Mouse (Mus musculus): Measurements from ENCODE around the gene Grn.
A peak's percentile ranks its signal among the peaks of the same experiment; 100 is the strongest.

The Grn gene

GRCm38 (mm10) chr11:102444321-102444720 is 14.2 kb downstream of the Grn start:
- DNase-seq = no peak

GRCm38 (mm10) chr11:102444781-102445180 is 14.7 kb downstream of the Grn start:
- DNase-seq = no peak

- peak in 1 of 2 experiments; percentile 46 for DNase-seq
Observed at GRCm38 (mm10) chr11:102445264-102445890, 15.3 kb downstream of the Grn start.

- DNase-seq = peak; percentile 47 to 49
Observed at GRCm38 (mm10) chr11:102445891-102446361, 15.8 kb downstream of the Grn start.

- DNase-seq = no peak
Observed at GRCm38 (mm10) chr11:102446581-102447461, 16.7 kb downstream of the Grn start.

GRCm38 (mm10) chr11:102447497-102447896 is 17.4 kb downstream of the Grn start, which contains the start of gene Fam171a2:
Gene Fam171a2 (minus strand): TSS chr11:102447682.
- peak; percentile 54 to 72 for DNase-seq

- DNase-seq = no peak
Observed at GRCm38 (mm10) chr11:102448327-102448726, 18.2 kb downstream of the Grn start.

GRCm38 (mm10) chr11:102449043-102450008 is 19.2 kb downstream of the Grn start:
- no peak for DNase-seq

- DNase-seq = no peak
Observed at GRCm38 (mm10) chr11:102453131-102453530, 23.0 kb downstream of the Grn start.

GRCm38 (mm10) chr11:102455740-102456396 is 25.8 kb downstream of the Grn start:
- DNase-seq = peak; percentile 70 to 79

GRCm38 (mm10) chr11:102460541-102460940 is 30.4 kb downstream of the Grn start:
- DNase-seq = no peak

- DNase-seq = no peak
Observed at GRCm38 (mm10) chr11:102461764-102462163, 31.6 kb downstream of the Grn start.

- DNase-seq = no peak
Observed at GRCm38 (mm10) chr11:102464901-102465300, 34.8 kb downstream of the Grn start.

GRCm38 (mm10) chr11:102465713-102466436 is 35.8 kb downstream of the Grn start:
- DNase-seq = peak; percentile 75 to 84

GRCm38 (mm10) chr11:102467041-102467631 is 37.0 kb downstream of the Grn start:
- peak; percentile 98 to 99 for DNase-seq

GRCm38 (mm10) chr11:102469648-102470357 is 39.7 kb downstream of the Grn start, which contains the start of gene Itga2b:
Gene Itga2b (minus strand): TSS chr11:102470122.
- DNase-seq = no peak

GRCm38 (mm10) chr11:102475027-102475426 is 44.9 kb downstream of the Grn start:
- DNase-seq = no peak

GRCm38 (mm10) chr11:102478671-102479070 is 48.6 kb downstream of the Grn start:
- DNase-seq = no peak

- no peak for DNase-seq
Observed at GRCm38 (mm10) chr11:102479581-102479980, 49.5 kb downstream of the Grn start.

- no peak for DNase-seq
Observed at GRCm38 (mm10) chr11:102480111-102480510, 50.0 kb downstream of the Grn start.
